Mouse (Mus musculus): Measurements from ENCODE around the gene Tubb4b. TPM values are rescaled to one million over a fixed set of nuclear protein-coding genes. Genes with fewer than 3 reads are reported as not detected.
"Not testable (repeated sequence)": the region's sequence is repeated elsewhere in the genome, so short reads cannot be mapped to it uniquely, and the experiment has no call there.

Gene Tubb4b
- polyA plus RNA-seq, 1 experiment from 2014 or later: 823 TPM

DNA sequence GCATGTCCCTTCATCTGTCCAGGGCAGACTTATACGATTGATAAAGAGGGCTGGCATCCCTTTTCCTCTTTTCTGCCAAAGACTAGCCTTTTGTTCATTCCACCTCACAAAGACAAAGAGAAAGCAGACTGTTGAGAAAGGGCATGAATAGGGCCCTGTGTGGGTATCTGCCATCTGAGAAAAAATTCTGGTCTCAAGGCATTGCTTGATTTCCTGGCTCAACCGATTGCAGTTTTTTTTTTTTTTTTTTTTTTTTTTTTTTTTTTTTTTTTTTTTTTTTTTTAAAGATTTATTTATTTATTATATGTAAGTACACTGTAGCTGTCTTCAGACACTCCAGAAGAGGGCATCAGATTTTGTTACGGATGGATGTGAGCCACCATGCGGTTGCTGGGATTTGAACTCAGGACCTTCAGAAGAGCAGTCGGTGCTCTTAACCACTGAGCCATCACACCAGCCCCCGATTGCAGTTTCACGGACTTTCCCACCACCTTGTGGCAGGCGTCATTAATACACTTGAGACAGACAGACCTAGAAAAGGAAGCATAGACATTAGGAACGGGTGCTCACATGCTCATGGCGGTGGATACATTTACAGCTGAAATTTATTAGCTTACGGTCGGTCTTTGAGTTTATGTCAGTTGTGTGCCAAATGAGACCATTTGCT, 32.1 kb upstream of the Tubb4b start:
- 45% methylated on average over 11 of the region's 12 CpGs for WGBS
- H3K4me1 ChIP-seq (replicated peaks; ENCODE audit: control insufficient read depth, insufficient read depth, low read length): peaks cover 12% of the 10 kb centered on the region; the same call in 1 of the 2 replicates
- DNase-seq (ENCODE audit: low spot score); H3K9me3 ChIP-seq (ENCODE audit: control insufficient read depth, low read length); H3K27me3 ChIP-seq (replicated peaks; ENCODE audit: control insufficient read depth, insufficient read depth, low read length); ATAC-seq (replicated peaks; ENCODE audit: low FRiP score); H3K36me3 ChIP-seq (ENCODE audit: control insufficient read depth, insufficient read depth, low read length); H3K27ac ChIP-seq (ENCODE audit: low read depth, low read length): not testable (repeated sequence)
- peak overlapping the region; percentile 87 for H3K9ac ChIP-seq (ENCODE audit: low read depth, low read length)
- H3K4me2 ChIP-seq: peak overlapping the region; percentile 98
- H3K4me3 ChIP-seq (ENCODE audit: low read depth, low read length): peak overlapping the region; percentile 92

DNA sequence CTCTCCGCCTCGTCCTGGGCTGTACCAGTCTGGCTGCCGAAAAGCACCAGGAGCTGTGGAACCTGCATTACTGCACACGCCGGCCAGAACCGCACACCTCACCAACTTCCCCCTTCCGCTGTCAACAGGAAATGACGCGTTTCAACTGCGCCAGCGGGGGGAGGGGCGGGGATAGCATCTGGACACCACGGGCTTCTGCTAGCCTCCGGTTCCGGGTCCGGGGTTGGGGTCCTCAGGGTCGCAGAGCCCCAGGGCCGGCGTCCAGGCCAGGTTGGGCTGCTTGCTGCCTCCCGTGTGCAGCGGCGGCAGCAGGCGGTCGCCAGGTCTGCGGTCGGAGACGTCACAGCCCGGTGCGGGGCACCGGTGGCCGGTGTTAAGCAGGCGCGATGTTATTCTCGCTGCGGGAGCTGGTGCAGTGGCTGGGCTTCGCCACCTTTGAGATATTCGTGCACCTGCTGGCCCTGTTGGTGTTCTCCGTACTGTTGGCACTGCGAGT, 30.8 kb upstream of the Tubb4b start, which contains the start of gene Tmem203:
Tmem203 (plus strand) TSS at position 156 of the 496 bp plus-strand sequence.
- H3K36me3 ChIP-seq (ENCODE audit: control insufficient read depth, insufficient read depth, low read length): peaks cover 17% of the 10 kb centered on the region
- no peaks in the 10 kb centered on the region for H3K27me3 ChIP-seq (replicated peaks; ENCODE audit: control insufficient read depth, insufficient read depth, low read length)
- peak; percentile 83 for ATAC-seq (replicated peaks; ENCODE audit: low FRiP score)
- peak within 1 kb of the TSS; percentile 76 for H3K27ac ChIP-seq (ENCODE audit: low read depth, low read length)
- H3K9me3 ChIP-seq (ENCODE audit: control insufficient read depth, low read length): no peaks in the 10 kb centered on the region
- H3K4me2 ChIP-seq: peak within 1 kb of the TSS; percentile 98
- H3K4me3 ChIP-seq (ENCODE audit: low read depth, low read length): peak within 1 kb of the TSS; percentile 92
- peaks cover 12% of the 10 kb centered on the region; the same call in 1 of the 2 replicates for H3K4me1 ChIP-seq (replicated peaks; ENCODE audit: control insufficient read depth, insufficient read depth, low read length)
- DNase-seq (ENCODE audit: low spot score): peak; percentile 98
- H3K9ac ChIP-seq (ENCODE audit: low read depth, low read length): peak within 1 kb of the TSS; percentile 87
- under 1% methylated on average over 39 of the region's 39 CpGs for WGBS

DNA sequence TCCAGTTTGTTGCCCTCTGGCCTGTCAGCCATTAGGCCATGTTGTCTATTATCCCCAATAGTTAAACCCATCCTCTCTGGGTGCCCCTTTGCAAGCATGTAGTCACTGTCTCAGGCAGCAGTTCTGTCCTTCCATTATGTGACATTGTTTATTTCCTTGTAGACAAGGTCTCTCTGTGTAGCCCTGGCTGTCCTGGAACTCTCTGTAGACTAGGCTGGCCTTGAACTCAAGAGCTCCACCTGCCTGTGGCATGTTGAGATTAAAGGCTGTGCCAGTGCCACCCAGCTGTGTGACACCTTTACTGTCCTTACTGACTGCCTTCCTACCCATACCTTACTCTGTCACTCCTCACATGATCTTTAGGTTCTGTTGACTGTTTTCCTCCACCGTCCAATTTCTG, 27.8 kb upstream of the Tubb4b start:
- H3K27me3 ChIP-seq (replicated peaks; ENCODE audit: control insufficient read depth, insufficient read depth, low read length): no peaks in the 10 kb centered on the region
- H3K4me3 ChIP-seq (ENCODE audit: low read depth, low read length): no peak overlapping the region
- no peak overlapping the region for H3K4me2 ChIP-seq
- H3K9me3 ChIP-seq (ENCODE audit: control insufficient read depth, low read length): no peaks in the 10 kb centered on the region
- DNase-seq (ENCODE audit: low spot score) (no peak), ATAC-seq (replicated peaks; ENCODE audit: low FRiP score) (no peak)
- 88% methylated on average over 1 of the region's 1 CpGs for WGBS
- H3K9ac ChIP-seq (ENCODE audit: low read depth, low read length): no peak overlapping the region
- H3K27ac ChIP-seq (ENCODE audit: low read depth, low read length): no peak overlapping the region
- peaks cover 12% of the 10 kb centered on the region; the same call in 1 of the 2 replicates for H3K4me1 ChIP-seq (replicated peaks; ENCODE audit: control insufficient read depth, insufficient read depth, low read length)
- peaks cover 33% of the 10 kb centered on the region for H3K36me3 ChIP-seq (ENCODE audit: control insufficient read depth, insufficient read depth, low read length)

DNA sequence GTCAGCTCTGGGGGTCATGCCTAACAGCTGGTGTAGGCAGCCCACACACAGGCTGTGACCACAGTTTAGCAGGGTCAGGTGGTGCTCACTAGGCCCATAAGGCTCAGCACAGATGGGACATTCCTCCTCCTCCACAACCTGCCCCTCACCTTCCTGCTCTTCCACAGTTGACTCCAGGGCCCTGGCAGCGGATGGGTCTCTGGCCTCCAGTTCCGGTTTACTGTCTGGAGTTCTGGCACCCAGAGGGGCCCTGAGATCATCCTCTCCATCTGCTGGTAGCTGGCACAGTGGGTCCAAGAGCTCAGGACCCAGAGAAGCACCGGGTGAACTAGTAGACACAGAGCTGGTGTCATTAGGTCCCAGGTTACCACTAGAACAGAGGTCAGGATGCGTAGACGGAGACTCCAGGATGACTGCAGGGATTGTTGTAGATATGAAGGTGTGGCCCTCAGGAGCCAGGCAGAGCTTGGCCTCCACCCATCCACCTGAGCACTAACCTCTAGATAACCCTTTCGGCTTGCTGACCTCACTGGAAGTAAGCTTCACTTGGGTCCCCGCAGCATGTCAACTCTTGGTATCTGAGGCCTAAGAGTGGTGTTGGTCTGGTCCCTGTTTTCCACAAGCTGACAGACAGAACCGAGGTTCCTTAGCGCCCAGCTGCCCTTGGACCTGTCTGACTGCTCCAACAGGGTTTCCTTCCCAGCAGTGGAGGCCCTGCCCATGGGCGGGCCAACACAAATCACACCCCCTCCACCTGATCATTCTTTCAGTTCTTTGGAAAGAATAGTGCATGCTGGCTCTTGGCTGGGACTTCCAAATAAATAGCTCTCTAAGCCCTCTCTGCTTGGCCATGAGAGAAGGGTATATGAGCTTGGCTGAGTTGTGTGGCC, 21.9 kb upstream of the Tubb4b start, which contains the start of gene AL732309.1:
AL732309.1 (minus strand) TSS at position 681 of the 890 bp plus-strand sequence.
- peaks cover 10% of the 10 kb centered on the region for H3K4me1 ChIP-seq (replicated peaks; ENCODE audit: control insufficient read depth, insufficient read depth, low read length)
- H3K4me3 ChIP-seq (ENCODE audit: low read depth, low read length): no peak within 1 kb of the TSS
- no peak for DNase-seq (ENCODE audit: low spot score)
- H3K36me3 ChIP-seq (ENCODE audit: control insufficient read depth, insufficient read depth, low read length): peaks cover 27% of the 10 kb centered on the region
- no peak within 1 kb of the TSS for H3K9ac ChIP-seq (ENCODE audit: low read depth, low read length)
- H3K27me3 ChIP-seq (replicated peaks; ENCODE audit: control insufficient read depth, insufficient read depth, low read length): peaks cover 21% of the 10 kb centered on the region
- no peak within 1 kb of the TSS for H3K27ac ChIP-seq (ENCODE audit: low read depth, low read length)
- WGBS: 88% methylated on average over 10 of the region's 10 CpGs
- no peak for ATAC-seq (replicated peaks; ENCODE audit: low FRiP score)
- no peak within 1 kb of the TSS for H3K4me2 ChIP-seq
- H3K9me3 ChIP-seq (ENCODE audit: control insufficient read depth, low read length): no peaks in the 10 kb centered on the region

DNA sequence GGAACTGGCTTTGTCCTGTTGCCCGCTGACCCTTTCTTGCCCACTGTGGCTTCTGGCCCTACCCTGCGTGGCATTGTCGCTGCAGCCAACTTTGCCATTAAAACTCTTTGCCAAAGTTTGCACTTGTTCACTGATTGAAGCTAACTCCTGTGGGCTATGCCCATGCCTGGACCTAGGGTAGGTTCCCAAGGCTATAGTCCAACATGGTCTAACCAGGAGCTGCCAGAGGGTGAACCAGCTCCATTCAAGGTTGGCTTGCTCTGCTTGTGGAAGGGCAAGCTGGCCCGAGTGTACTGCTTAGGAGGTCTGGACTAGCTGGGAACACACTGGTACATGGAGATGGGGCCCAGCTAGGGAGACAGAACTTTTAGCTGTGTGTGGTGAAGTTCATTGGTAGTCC, 19.6 kb upstream of the Tubb4b start:
- no peaks in the 10 kb centered on the region for H3K9me3 ChIP-seq (ENCODE audit: control insufficient read depth, low read length)
- H3K27ac ChIP-seq (ENCODE audit: low read depth, low read length): no peak overlapping the region
- 81% methylated on average over 4 of the region's 4 CpGs for WGBS
- no peak overlapping the region for H3K4me3 ChIP-seq (ENCODE audit: low read depth, low read length)
- no peak for DNase-seq (ENCODE audit: low spot score)
- H3K36me3 ChIP-seq (ENCODE audit: control insufficient read depth, insufficient read depth, low read length): peaks cover 15% of the 10 kb centered on the region
- ATAC-seq (replicated peaks; ENCODE audit: low FRiP score): no peak
- H3K4me1 ChIP-seq (replicated peaks; ENCODE audit: control insufficient read depth, insufficient read depth, low read length): peaks cover 18% of the 10 kb centered on the region
- no peak overlapping the region for H3K9ac ChIP-seq (ENCODE audit: low read depth, low read length)
- no peak overlapping the region for H3K4me2 ChIP-seq
- peaks cover 23% of the 10 kb centered on the region for H3K27me3 ChIP-seq (replicated peaks; ENCODE audit: control insufficient read depth, insufficient read depth, low read length)

DNA sequence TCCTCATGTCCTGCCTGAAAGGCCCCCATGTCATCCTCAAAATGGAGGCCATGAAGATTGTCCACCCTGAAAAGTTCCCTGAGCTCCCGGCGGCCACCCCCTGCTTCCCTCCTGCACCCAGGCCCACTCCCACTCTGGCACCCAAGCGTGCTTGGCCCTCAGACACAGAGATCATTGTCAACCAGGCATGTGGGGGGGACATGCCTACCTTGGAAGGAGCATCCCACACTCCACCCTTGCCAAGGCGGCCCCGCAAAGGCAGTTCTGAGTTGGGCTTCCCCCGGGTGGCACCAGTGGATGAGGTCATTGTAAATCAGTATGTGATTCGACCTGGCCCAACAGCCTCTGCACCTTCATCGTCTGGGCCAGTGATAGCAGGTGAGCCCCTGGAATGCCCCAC, 18.8 kb upstream of the Tubb4b start:
- H3K9ac ChIP-seq (ENCODE audit: low read depth, low read length): no peak overlapping the region
- 79% methylated on average over 8 of the region's 8 CpGs for WGBS
- H3K4me2 ChIP-seq: no peak overlapping the region
- no peak for ATAC-seq (replicated peaks; ENCODE audit: low FRiP score)
- H3K4me1 ChIP-seq (replicated peaks; ENCODE audit: control insufficient read depth, insufficient read depth, low read length): peaks cover 18% of the 10 kb centered on the region
- no peaks in the 10 kb centered on the region for H3K9me3 ChIP-seq (ENCODE audit: control insufficient read depth, low read length)
- DNase-seq (ENCODE audit: low spot score): no peak
- no peak overlapping the region for H3K27ac ChIP-seq (ENCODE audit: low read depth, low read length)
- no peak overlapping the region for H3K4me3 ChIP-seq (ENCODE audit: low read depth, low read length)
- H3K36me3 ChIP-seq (ENCODE audit: control insufficient read depth, insufficient read depth, low read length): peaks cover 12% of the 10 kb centered on the region
- peaks cover 23% of the 10 kb centered on the region for H3K27me3 ChIP-seq (replicated peaks; ENCODE audit: control insufficient read depth, insufficient read depth, low read length)

DNA sequence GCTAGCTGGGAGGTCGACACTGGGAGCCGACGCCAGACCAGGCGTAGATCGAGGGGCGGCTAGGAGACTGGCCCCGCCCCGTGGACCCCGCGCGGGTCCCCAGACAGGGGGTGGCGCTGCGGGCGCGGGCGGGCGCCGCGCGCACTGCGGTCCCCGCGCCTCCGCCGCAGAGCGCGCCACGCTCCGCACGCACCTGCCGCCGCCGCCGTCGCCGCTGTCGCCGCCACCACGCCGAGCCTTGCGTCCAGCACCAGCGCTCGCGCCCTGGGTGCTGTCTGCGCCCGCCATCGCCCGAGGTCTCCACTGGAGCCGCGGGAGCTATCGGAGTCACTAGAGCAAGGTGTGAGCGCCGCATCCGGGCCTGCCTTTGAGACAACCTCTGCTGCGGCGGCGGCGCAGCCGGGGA, 17.6 kb upstream of the Tubb4b start, which contains the start of the genes Rnf208 and Cysrt1:
Rnf208 (plus strand) TSS at position 155 of the 406 bp plus-strand sequence.
Cysrt1 (minus strand) TSS at position 352 of the 406 bp plus-strand sequence.
- DNase-seq (ENCODE audit: low spot score) (no peak), ATAC-seq (replicated peaks; ENCODE audit: low FRiP score) (no peak)
- H3K4me2 ChIP-seq: peak within 1 kb of the TSS; percentile 78
- H3K4me3 ChIP-seq (ENCODE audit: low read depth, low read length): peak within 1 kb of the TSS; percentile 49
- H3K36me3 ChIP-seq (ENCODE audit: control insufficient read depth, insufficient read depth, low read length): peaks cover 6% of the 10 kb centered on the region; the same call in 1 of the 2 replicates
- H3K9me3 ChIP-seq (ENCODE audit: control insufficient read depth, low read length): no peaks in the 10 kb centered on the region
- peaks cover 18% of the 10 kb centered on the region for H3K4me1 ChIP-seq (replicated peaks; ENCODE audit: control insufficient read depth, insufficient read depth, low read length)
- 0% methylated on average over 58 of the region's 59 CpGs for WGBS
- H3K27me3 ChIP-seq (replicated peaks; ENCODE audit: control insufficient read depth, insufficient read depth, low read length): peaks cover 23% of the 10 kb centered on the region
- peak within 1 kb of the TSS; percentile 57; the same call in 1 of the 2 replicates for H3K27ac ChIP-seq (ENCODE audit: low read depth, low read length)
- peak within 1 kb of the TSS; percentile 51 for H3K9ac ChIP-seq (ENCODE audit: low read depth, low read length)

DNA sequence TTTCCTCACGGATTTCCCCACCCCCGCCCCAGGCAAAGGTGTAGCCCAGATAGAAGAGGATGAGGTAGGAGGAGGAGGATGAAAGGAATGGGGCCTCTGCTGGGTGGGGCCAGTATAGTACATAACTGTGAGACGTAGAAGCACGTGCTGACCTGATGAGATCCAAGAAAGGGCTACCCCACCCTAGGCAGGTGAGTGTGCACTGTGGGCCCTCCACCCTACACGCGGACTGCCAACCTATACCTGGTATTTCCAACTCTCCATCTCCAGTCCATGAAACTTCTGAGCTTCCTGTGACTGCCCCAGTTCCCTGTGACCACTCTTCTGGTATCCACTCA, 16.9 kb upstream of the Tubb4b start:
- H3K4me2 ChIP-seq: peak overlapping the region; percentile 78
- H3K36me3 ChIP-seq (ENCODE audit: control insufficient read depth, insufficient read depth, low read length): peaks cover 4% of the 10 kb centered on the region; the same call in 1 of the 2 replicates
- H3K9ac ChIP-seq (ENCODE audit: low read depth, low read length): 0 out of 2 replicates have a peak overlapping the region, but pooled peaks have one; percentile 23
- peaks cover 23% of the 10 kb centered on the region for H3K27me3 ChIP-seq (replicated peaks; ENCODE audit: control insufficient read depth, insufficient read depth, low read length)
- peaks cover 23% of the 10 kb centered on the region for H3K4me1 ChIP-seq (replicated peaks; ENCODE audit: control insufficient read depth, insufficient read depth, low read length)
- DNase-seq (ENCODE audit: low spot score): no peak
- peak; percentile 14 for ATAC-seq (replicated peaks; ENCODE audit: low FRiP score)
- WGBS: 21% methylated on average over 6 of the region's 6 CpGs
- no peak overlapping the region for H3K27ac ChIP-seq (ENCODE audit: low read depth, low read length)
- no peaks in the 10 kb centered on the region for H3K9me3 ChIP-seq (ENCODE audit: control insufficient read depth, low read length)
- H3K4me3 ChIP-seq (ENCODE audit: low read depth, low read length): peak overlapping the region; percentile 49
